Mouse (Mus musculus) c-Kit-positive CD71-positive TER-119-positive erythroid progenitor cells, embryonic 14.5 days (primary cell): ENCODE measurements around the gene Cd200r3.

Experiments
- DNase-seq: peaks from one replicate; pipeline ENCODE4 v3.0.0-alpha.2; 2013; ENCODE audit warnings: low spot score

Gene Cd200r3

GRCm38 (mm10) chr16:44988667-44989357 is 45.3 kb downstream of the Cd200r3 start:
- no peak for DNase-seq

GRCm38 (mm10) chr16:44993319-44994019 is 50.0 kb downstream of the Cd200r3 start:
- no peak for DNase-seq

GRCm38 (mm10) chr16:44994206-44994953 is 50.9 kb downstream of the Cd200r3 start:
- no peak for DNase-seq

- no peak for DNase-seq
Observed at GRCm38 (mm10) chr16:44995111-44995510, 51.6 kb downstream of the Cd200r3 start.

- no peak for DNase-seq
Observed at GRCm38 (mm10) chr16:44996701-44997100, 53.2 kb downstream of the Cd200r3 start.

GRCm38 (mm10) chr16:44999537-44999936 is 56.1 kb downstream of the Cd200r3 start:
- no peak for DNase-seq

- DNase-seq = no peak
Observed at GRCm38 (mm10) chr16:45004443-45004842, 61.0 kb downstream of the Cd200r3 start.

- no peak for DNase-seq
Observed at GRCm38 (mm10) chr16:45005280-45005679, 61.8 kb downstream of the Cd200r3 start.

GRCm38 (mm10) chr16:45006971-45007370 is 63.5 kb downstream of the Cd200r3 start:
- DNase-seq = no peak

- DNase-seq = no peak
Observed at GRCm38 (mm10) chr16:45007807-45008206, 64.3 kb downstream of the Cd200r3 start.

GRCm38 (mm10) chr16:45009634-45010033 is 66.2 kb downstream of the Cd200r3 start:
- DNase-seq = no peak

GRCm38 (mm10) chr16:45015591-45015990 is 72.1 kb downstream of the Cd200r3 start:
- DNase-seq = no peak

- DNase-seq = no peak
Observed at GRCm38 (mm10) chr16:45016488-45016887, 73.0 kb downstream of the Cd200r3 start.

GRCm38 (mm10) chr16:45018868-45019267 is 75.4 kb downstream of the Cd200r3 start:
- DNase-seq = no peak

- DNase-seq = no peak
Observed at GRCm38 (mm10) chr16:45020055-45020454, 76.6 kb downstream of the Cd200r3 start.

- DNase-seq = no peak
Observed at GRCm38 (mm10) chr16:45020669-45021309, 77.3 kb downstream of the Cd200r3 start.

GRCm38 (mm10) chr16:45021443-45021842 is 78.0 kb downstream of the Cd200r3 start:
- DNase-seq = no peak

- DNase-seq = peak; percentile 67
Observed at GRCm38 (mm10) chr16:45023904-45024303, 80.4 kb downstream of the Cd200r3 start.

GRCm38 (mm10) chr16:45025321-45025720 is 81.8 kb downstream of the Cd200r3 start:
- DNase-seq = peak; percentile 59

- DNase-seq = no peak
Observed at GRCm38 (mm10) chr16:45029080-45029479, 85.6 kb downstream of the Cd200r3 start.

GRCm38 (mm10) chr16:45029493-45029892 is 86.0 kb downstream of the Cd200r3 start:
- no peak for DNase-seq

- no peak for DNase-seq
Observed at GRCm38 (mm10) chr16:45030127-45030526, 86.6 kb downstream of the Cd200r3 start.
